Mouse (Mus musculus): ENCODE measurements around the gene Wdr4. TPM values are rescaled to one million over a fixed set of nuclear protein-coding genes. Genes with fewer than 3 reads are reported as not detected.
A peak's percentile ranks its signal among the peaks of the same experiment; 100 is the strongest.
"Not testable (repeated sequence)": the region's sequence is repeated elsewhere in the genome, so short reads cannot be mapped to it uniquely, and the experiment has no call there.

Wdr4 gene
- 30.0 and 30.8 TPM in 2 replicates for polyA plus RNA-seq (2012; rRNA removed)

DNA sequence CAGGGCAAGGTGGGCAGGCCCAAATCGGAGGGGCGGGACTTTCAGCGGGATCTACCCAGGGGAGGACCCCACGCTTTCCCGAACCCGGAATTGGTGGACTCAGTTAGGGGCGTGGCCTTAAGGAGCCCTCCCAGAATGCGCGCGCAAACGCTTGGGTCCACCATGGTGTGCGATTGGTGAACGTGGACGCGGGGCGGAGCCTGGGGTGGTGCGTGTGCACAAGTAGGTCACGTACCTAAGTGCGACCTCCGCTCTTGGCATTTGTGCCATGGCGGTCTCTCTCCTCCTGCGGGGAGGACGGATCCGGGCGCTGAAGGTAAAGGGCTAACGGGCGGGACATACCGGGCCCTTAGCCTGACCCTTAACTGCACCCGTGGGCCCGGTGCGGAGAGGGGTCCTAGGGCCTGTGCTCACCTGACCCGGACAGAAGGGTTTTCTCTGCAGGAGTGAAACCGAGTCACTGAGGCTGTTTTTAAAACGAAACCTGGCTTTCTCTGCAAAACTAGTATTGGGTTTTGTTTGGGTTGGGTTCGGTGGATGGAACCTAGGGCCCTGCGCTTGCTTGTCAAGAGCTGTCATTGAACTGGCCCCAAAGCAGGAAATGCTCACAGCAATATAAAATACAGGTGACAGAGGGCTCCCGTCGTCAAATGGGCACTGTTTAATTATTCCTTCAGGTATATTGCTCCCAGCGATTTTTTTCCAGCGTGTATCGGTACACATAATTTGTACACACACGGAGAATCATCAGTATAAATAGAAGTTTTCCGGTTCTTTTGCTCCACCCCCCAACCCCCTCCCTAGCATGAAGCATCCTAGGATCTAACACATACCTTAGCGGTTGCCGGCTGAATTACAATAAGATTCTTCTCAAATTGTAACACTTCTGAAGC, at the start of gene Wdr4, which contains the start of gene Ndufv3:
TSS of gene Wdr4 (minus strand) at position 35 of the 893 bp plus-strand sequence.
TSS of gene Ndufv3 (plus strand) at position 170 of the 893 bp plus-strand sequence.
- DNase-seq (ENCODE audit: low read depth): peak; percentile 97

DNA sequence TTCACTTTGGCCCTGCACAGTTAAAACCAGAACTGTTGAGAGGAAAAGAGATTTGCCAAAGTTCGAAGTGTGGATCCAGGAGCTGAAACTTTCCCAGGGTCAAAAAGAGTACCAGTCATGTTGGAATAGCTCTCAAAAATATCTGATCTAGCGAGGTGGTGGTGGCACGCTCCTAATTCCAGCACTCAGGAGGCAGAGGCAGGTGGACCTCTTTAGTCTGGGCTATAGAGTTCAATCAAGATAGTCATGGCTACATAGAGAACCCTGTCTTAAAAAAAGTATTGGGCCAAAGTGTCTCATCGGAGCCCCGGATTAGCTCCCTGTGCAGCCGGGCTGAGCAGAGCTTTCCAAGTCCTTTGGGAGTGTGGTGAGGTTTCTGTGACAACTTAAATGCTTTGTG, 46.5 kb upstream of the Wdr4 start:
- no peak for DNase-seq (ENCODE audit: low read depth)

DNA sequence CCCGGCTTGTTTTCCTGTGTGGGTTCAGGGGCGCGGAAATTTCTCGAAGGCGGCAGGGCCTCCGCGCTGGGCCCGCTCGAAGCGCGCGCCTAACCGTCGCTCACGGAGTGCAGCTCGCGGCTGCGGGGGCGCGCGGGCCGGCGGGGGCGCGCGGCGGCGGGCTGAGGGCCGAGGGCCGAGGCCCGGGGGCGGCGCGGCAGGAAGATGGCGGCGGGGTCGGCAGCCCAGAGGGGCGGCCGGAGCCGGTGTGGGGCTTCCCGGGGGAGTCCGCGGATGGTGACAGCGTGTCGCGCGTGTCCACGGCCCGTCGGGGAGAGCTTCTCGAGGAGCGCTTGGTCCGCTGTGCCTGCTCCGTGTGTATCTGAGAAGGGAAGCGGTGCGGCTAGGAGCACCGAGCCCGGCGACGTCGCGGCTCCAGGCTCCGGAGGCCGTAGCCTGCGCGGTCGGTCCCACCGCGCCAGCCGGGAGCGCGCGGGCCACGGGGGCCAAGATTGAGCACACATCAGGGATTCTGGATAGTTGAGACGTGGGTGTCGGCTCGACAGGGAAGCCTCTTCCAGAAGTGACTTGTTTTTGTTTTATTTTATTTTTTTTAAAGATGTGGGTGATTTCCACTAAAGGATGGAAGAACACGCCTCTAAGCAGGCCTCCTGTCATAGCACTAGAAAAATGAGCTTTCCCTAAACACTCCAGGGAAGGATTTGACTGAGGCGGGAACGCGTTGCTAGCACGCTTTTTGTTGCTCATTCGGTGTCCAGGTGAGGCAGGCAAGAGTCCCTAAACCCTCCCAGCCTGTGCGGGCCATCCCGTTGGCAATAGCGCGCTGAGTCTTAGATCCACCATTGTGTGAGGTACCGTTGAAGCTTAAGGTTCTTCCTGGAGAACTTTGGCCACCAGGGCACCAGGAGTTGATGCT, 45.6 kb upstream of the Wdr4 start:
- DNase-seq (ENCODE audit: low read depth): no peak

DNA sequence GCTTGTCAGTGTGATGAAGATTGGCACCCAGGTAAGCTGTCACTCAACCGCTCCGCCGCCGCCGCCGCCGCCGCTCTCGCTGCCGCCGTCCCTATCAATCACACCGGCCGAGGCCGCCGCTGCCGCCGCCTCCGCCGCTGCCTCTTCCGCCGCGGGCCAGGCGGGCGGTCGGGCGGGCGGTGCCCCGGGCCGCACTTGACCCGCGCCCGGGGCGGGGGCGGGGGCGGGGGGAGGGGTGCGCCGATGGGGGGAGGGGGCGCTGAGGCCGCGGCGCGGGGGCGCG, 45.0 kb upstream of the Wdr4 start:
- DNase-seq (ENCODE audit: low read depth): no peak

DNA sequence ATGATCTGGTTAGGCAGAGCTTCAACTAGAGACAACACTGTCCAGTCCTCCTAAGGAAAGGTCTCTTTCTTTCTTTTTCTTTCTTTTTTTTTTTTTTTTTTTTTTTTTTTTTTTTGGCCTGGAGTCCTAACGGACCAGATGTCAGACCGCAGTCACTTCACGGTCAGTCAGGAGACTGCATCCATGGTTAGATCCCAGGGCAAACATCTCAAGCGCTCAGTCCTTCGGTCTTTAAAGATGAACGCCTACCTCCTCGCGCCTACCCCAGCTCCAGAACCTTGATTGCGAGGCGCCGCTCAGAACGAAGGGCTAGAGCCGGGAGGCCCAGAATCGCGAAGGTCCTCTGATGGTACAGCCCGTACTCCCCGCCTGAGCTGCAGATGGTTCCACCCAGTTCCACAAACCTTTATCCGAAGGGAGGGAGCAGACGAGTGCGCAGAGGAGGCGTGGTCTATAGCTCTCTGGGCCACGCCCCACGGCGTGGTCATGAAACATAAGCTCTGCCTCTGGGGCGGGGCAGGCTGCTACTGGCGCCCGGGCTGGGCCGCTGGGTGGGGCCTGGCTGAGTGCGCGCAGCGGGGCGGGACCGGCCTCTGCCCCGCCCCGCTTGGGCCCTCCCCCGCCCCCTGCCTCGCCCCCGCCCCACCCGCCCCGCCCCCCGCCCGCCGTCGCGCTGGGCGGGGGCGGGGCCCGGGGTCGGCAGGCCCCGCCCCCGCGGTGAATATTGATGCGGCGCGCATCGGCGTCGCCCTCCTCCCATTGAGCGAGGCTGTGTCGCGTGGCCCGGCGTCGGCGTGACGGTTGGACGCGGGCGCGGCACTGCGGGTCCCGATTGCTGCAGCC, 44.5 kb upstream of the Wdr4 start, which contains the start of gene Pknox1:
TSS of gene Pknox1 (plus strand) at position 720 of the 843 bp plus-strand sequence.
- DNase-seq (ENCODE audit: low read depth): peak; percentile 81

DNA sequence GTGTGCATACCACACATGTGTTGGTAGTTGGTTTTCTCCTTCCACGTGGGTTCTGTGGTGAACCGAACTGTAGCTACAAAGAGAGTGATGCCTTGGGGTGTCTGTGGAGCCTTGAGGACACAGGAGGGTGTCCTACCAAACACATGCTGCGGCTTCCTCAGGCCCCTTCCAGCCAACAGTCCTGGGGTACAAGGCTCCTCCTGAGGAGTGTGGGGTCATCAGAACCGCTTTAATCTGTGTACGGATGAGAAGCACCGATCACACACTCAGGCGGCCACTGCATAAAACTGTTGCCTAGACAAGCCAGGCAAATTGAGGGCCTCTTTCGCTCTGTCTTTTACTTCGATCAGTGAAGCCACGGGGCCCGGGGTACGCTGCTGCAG, 43.8 kb upstream of the Wdr4 start:
- DNase-seq (ENCODE audit: low read depth): no peak

DNA sequence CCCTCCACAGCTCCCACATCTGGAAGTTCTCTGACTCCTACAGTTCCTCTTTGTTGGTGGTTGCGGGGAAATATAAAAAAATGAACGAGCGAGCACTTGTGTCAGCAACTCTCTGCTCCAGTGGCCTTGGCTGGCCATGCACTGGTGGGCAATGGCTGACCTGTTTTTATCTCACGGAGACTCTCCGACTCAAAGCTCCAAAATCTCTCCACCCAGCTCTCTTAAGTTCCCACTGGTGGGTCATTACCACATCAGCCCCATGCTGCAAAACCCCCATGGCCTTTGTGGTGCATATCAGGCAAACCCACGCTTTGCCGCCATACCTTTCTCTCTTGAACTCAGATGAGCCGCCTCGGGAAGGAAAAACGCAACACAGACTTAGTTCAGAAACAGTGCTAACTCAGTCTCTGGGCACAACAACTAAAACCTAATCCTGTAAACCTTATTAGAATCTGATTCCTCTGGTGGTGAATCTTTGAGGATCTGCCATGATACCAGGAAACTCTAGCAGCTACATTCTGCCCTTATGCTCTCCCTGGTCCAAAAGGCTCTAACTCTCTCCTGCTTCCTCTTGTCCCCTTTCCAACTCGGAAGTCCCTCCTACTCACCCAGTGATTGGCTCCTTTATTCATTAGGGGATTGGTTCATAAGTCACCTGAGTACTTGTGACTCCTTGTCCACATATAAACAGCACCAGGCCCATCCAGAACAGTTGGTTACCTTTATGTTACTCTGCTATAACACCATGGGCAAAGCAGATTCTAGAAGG, 39.4 kb upstream of the Wdr4 start:
- DNase-seq (ENCODE audit: low read depth): no peak

DNA sequence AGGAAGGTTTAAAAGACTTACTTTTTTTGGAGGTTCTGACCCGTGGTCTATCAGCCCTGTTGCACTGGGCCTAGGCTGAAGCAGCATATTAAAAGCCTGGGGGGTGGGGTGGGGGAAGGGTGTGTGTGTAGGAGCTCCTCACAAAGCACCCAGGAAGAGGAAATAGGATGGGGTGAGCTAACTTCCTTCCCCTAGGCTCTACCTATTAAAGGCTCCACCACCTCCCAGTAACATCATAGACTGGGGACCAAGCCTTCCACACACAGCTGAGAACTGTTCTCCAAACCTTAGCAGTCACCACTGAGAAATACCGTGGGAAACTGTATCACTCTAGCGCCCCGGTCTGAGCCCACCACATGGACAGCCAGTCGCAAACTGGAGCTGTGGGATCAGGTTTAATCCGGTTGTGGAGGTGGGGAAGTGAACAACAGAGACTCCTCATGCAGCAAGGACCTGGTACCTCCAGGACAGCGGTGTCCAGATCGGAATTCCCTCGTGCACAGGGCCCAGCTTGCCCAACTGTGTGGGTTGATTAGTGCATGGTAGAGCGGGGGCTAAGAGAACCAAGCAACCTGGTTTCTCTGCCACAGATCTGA, 38.3 kb upstream of the Wdr4 start:
- DNase-seq (ENCODE audit: low read depth): no peak

DNA sequence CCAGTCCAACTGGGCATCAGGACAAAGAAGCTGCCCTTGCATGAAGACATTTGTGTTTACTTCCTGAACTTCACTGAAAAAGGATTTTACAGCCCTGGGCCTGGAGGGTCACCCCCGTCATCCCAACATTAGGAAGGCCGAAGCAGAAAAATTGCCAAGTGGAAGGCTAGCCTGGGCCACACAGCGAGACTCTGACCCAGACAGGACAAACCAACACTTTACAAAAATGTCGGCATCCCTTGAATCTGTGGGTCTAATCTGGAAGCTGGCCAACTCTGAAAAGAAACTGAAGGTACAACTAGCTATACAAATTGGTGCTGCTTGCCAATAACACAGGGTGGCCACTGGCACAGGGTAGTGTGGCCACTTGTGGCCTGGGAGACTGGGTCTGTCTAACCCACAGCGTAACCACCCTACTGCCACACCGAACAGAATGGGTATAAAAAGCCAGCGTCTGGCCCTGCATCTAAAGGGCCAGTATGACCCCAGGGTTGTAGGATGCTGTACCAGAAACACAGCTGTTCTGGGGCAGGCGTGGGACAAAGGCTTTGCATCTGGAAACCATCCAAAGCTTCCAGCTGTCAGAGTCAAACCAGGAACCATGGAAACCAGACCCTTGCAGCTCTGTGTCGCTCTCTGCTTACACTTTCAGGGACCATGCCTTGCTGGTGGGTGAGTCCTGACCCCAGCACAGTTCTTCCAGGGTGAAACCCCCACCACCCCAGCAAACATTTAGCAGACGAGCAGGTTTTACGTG, 37.5 kb upstream of the Wdr4 start:
- no peak for DNase-seq (ENCODE audit: low read depth)

DNA sequence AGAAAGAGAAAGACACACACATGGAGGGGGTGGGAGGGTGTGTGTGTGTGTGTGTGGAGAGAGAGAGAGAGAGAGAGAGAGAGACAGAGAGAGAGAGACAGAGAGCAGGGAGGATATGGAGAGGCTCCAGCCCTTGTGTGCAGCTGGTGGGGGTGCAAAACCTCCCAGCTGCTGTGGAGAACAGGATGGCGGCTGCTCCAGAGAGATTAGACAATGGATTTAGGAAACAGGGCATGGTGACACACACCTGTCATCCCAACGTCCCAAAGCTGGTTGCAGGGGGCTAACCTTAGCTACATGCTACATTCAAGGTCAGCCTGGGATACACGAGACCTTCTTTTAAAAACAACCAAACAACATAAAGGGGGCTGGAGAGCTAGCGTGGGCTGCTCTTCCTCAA, 36.5 kb upstream of the Wdr4 start:
- no peak for DNase-seq (ENCODE audit: low read depth)

DNA sequence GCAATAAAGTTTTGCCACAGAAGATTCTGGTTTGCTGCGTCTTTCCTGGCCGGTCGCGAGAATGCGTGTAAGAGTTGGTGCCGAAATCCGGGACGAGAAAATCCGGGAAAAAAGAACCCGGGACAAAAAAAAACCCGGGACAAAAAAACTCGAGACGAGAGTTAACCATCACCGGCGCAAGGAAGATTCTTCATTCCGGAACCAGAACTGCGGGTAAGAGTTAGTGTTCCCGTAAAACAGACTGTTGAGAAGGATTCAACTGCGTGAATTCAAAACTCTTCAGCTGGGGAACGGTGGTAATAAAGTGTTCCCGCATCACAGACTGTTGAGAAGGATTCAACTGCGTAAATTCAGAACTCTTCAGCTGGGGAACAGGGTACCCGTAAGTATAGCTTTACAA, 32.8 kb upstream of the Wdr4 start:
- not testable (repeated sequence) for DNase-seq (ENCODE audit: low read depth)

DNA sequence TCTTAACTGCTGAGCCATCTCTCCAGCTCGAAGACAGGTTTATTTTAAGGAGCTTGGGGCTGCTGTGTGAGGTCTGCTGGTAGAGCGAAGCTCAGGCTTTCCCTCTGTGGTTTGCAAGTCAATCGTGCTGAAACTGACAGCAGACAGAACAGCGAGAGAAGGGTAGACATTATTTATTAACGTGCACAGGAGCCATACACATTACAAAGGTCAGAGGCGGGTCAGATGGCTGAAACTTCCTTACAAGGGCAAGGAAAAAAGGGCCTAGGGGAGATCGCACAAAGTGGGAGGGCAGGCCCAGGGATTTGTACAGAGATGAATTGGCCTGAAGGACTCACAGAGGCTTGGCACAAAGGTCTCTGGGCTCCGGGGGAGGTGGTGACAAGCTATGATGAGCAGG, 29.6 kb upstream of the Wdr4 start:
- DNase-seq (ENCODE audit: low read depth): no peak

DNA sequence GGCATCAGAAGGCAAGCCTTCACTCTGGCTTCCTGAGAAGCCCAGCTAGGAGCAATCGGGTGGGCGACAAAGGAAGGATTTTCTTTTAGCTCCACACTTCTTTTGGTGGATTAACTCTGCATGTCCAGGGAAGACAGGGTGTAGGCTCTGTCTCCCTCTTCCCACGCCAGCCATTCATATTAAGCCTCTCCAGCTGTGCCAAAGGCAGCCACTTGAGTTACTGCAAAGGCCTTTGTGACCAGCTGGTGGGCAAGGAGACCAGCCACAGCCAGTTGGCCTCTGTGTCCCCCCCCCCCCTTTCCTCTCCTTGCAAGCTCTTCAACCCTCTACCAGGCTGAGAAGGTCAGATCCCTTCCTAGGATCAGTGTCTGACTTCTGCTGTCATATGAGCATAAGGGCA, 28.2 kb upstream of the Wdr4 start:
- DNase-seq (ENCODE audit: low read depth): no peak

DNA sequence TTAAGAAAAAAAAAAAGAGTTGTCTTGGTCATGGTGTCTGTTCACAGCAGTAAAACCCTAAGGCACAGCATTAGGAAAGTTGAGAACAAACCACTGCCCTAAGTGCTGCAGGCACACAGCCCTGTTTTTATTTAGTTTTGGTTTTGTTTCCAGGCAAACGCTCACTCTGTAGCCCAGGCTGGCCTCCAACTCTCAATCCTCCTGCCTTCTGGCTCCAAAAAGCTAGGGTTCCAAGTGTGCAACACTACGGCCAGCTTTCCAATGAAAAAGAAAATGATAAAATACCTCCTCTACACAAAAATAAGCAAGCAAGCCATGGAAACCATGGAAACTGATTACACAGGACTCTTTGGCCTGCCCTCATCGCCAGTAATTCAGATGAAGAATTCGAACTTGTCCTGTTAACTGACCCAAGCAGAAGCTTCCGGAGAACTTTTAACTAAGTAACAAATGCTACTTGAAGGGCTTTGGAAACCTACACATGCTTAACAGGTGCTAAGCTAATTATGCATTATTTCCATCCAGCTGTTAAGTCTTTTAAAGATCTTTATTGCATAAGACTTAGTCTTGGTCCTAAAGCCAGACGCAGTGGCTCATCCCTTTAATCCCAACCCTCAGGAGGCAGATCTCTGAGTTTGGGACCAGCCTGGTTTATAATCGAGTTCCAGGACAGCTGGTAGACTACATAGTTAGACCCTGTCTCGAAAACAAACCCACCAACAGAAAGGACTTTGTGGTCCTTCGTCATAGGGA, 26.8 kb upstream of the Wdr4 start:
- DNase-seq (ENCODE audit: low read depth): no peak

DNA sequence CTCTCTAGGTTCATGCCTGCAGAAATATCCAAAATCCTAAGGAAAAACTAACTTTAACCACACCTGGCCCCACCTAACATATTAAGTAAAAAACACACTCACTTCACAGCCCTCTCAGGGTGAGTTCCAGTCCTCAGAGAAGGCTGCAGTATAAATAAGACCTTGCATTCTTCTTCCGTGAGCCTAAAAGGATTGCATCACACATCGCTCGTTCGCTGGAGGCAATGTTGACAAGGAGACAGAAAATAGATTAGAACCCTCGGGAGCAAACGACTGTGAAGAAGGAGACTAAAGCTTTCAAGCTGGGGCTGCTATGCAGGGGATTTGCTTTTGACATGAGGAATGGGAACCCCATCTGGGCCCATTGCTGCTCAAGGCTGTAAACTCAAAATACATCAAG, 23.8 kb upstream of the Wdr4 start:
- DNase-seq (ENCODE audit: low read depth): no peak

DNA sequence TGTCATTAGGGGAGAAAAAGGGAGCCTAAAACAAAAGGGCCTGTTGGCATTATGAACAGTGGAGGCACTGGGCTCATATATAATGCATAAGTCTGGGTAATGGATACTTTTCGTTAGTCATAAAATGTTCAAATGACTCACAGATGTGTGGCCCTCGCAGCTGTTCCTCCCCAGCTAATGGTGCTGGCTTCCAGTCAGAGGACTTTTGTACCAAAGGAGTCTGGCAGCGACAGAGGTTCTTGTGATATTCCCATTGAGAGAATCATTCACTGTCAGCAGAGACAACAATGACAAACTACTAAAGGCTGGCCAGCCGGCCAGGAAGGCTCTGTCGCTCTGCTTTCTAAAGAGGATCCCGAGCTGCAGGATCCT, 21.7 kb upstream of the Wdr4 start:
- DNase-seq (ENCODE audit: low read depth): no peak

DNA sequence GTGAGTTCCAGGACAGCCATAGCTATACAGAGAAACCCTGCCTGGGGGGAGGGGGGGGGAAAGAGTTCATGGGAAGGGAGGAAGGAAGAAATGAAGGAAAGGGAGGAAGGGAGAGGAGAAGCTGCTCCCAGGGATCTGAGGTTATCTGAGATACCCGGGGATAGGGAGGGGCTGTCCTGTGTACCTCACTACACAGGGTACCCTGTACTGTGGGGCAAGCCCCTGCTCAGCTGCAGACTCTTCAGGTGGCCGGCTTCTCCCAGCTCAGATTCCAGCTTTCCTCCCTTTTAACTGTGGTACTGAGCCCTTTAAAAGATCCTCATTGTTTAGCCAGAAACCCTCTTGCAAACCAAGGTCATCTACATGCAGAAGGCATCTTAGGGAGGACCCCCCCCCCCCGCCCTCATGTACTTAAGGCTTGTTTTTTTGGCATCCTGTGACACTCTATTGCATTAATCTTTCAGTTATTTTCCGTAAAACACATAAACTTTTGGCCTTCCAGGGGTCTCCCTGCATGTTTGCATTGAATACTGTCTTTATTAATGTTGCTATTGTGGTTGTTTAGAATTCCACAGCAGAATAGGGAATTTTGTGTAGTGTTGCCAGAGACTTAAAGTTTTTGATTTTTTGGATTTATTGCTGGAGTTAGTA, 21.2 kb upstream of the Wdr4 start:
- DNase-seq (ENCODE audit: low read depth): no peak

DNA sequence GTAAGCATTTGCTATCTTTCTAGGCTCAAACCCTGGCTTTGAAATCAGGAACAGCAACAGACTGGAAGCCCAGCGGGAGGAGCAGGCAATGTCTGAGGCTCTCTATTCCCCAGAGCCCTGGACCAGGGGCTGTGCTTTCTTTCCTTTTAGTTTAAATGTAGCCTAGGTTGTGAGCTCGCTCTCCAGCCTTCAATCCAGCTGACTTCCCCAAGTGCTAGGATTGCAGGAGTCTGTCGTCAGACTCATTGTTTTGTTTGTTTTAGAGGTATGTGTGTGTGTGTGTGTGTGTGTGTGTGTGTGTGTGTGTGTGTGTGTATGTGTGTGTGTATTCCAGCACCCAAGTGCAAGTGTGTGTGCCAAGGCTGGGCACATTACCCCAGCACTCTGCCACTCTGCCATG, 20.3 kb upstream of the Wdr4 start:
- DNase-seq (ENCODE audit: low read depth): no peak
